Comparison of ENCODE assay signal across 7 mouse cellular contexts in the genomic region with DNA sequence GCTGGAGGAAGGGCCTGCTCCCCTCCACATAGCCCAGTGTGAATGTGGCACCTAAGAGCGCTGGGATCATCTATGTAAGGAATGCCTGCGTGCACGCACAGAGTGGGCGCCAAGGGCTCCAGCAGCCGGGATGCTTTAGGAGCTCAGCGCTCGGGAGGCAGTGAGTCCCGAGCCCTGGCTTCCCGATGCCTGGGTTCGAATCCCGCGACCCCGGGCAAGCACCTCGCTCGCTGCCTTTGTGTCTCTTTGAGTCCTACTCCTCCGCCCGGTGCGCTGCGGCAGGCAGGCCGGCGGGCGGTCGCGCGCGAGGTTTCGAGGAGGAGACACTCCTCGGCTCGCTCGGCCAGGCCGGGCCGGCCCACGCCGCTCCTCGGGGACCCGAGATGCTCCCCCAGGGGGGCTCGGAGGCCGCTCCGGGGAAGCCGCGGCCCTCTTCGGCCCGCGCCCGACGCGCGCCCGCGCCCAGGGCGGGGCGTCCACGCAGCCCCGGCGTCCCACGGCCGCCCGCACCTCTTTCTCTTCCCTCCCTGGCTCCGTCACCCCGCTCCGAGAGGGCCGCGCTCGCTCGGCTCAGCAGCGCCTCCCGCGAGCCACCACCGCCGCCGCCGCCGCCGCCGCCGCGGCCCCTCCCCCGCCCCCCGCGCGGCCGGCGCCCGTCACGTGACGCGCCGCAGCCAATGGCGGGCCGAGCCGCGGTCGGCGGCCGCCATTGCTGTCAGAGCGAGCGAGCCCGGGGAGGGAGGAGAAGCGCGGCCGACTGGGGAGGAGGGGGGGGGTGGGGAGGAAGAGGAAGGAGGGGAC. TPM values are rescaled to one million over a fixed set of nuclear protein-coding genes. Genes with fewer than 3 reads are reported as not detected.
A peak's percentile ranks its signal among the peaks of the same experiment; 100 is the strongest.
DNase-seq lines count a peak whose midpoint lies in the region; ATAC-seq lines count a peak whose summit lies in the region.

No protein-coding gene starts in this region.

- 1% methylated on average over 65 of the region's 101 CpGs for WGBS in intestine, embryonic 15.5 days
- WGBS in midbrain, embryonic 11.5 days = under 1% methylated on average over 55 of the region's 101 CpGs

- no peaks in the 10 kb centered on the region for H3K27me3 ChIP-seq in intestine, embryonic 15.5 days (replicated peaks)
- H3K27me3 ChIP-seq in midbrain, embryonic 11.5 days (ENCODE audit: control insufficient read depth, insufficient read depth, low read length) = no peaks in the 10 kb centered on the region; the same call in 1 of the 2 replicates

- H3K36me3 ChIP-seq in intestine, embryonic 15.5 days = no peaks in the 10 kb centered on the region
- no peaks in the 10 kb centered on the region for H3K36me3 ChIP-seq in midbrain, embryonic 11.5 days (ENCODE audit: control insufficient read depth, insufficient read depth, low read length)

- ATAC-seq in intestine, embryonic 15.5 days = peak; percentile 95
- ATAC-seq in midbrain, embryonic 11.5 days (ENCODE audit: low FRiP score) = peak; percentile 92

- H3K4me2 ChIP-seq in intestine, embryonic 15.5 days (replicated peaks) = peak overlapping the region; percentile 86
- H3K4me2 ChIP-seq in midbrain, embryonic 11.5 days = peak overlapping the region; percentile 81

- intact Hi-C loops in left cerebral cortex, postnatal 4 days (cut with DNase I) = loop anchor here (10.0 kb wide), 2 partner anchors 175 to 235 kb away; no protein-coding TSS in a partner anchor

- peaks cover 16% of the 10 kb centered on the region for H3K4me1 ChIP-seq in intestine, embryonic 15.5 days (replicated peaks)
- H3K4me1 ChIP-seq in midbrain, embryonic 11.5 days (ENCODE audit: control insufficient read depth, insufficient read depth, low read length) = peaks cover 19% of the 10 kb centered on the region

- H3K27ac ChIP-seq in intestine, embryonic 15.5 days = peak overlapping the region; percentile 94
- H3K27ac ChIP-seq in midbrain, embryonic 11.5 days (ENCODE audit: low read depth, low read length) = peak overlapping the region; percentile 89

- peak overlapping the region; percentile 98 for H3K9ac ChIP-seq in intestine, embryonic 15.5 days
- H3K9ac ChIP-seq in midbrain, embryonic 11.5 days (ENCODE audit: low read length) = peak overlapping the region; percentile 94

- DNase-seq in adrenal gland, adult (ENCODE audit: inconsistent age in 2 of 2, low spot score in 1 of 2) = peak; percentile 90 to 95
- DNase-seq in embryo, embryonic 10 days (ENCODE audit: low spot score) = peak; percentile 89
- DNase-seq in gastrocnemius, postnatal 25 days = peak; percentile 87
- DNase-seq in left cerebral cortex, postnatal 4 days = peak; percentile 86
- DNase-seq in midbrain, embryonic 11.5 days (ENCODE audit: low spot score, missing footprints) = peak; percentile 98
- peak; percentile 86 for DNase-seq in right cerebral cortex, postnatal 4 days

- peak overlapping the region; percentile 76 for H3K4me3 ChIP-seq in intestine, embryonic 15.5 days (replicated peaks)
- peak overlapping the region; percentile 87 for H3K4me3 ChIP-seq in midbrain, embryonic 11.5 days (ENCODE audit: low read depth, low read length)

- no peaks in the 10 kb centered on the region for H3K9me3 ChIP-seq in intestine, embryonic 15.5 days
- H3K9me3 ChIP-seq in midbrain, embryonic 11.5 days (ENCODE audit: control insufficient read depth, low read length) = 0 out of 2 replicates have a peak, but pooled peaks cover 2% of the 10 kb centered on the region

RNA-seq across cellular contexts. Expression of a gene that starts 0.7 kb away (rescaled TPM):
- 10 to 100 TPM; 19.7 to 22.7 TPM for total RNA-seq in gastrocnemius, postnatal 25 days (2021)
- 9.7 and 10.0 TPM in 2 replicates for polyA plus RNA-seq in intestine, embryonic 15.5 days (2015; fragmentation: Nextera tagmentation; extraction: Ambion mirVana)
- 100 to 1,000 TPM in 1 of 2 experiments, 10 to 100 TPM in 1; 95.9 to 105 TPM for total RNA-seq in left cerebral cortex, postnatal 4 days (2021)
- polyA plus RNA-seq in midbrain, embryonic 11.5 days (2014; fragmentation: Nextera tagmentation; extraction: Ambion mirVana) = 9.0 and 9.8 TPM in 2 replicates

Comparison
In these comparisons a context has a peak if more than half of its experiments do, and no peak if none do; other contexts are left out.
1. Peak in every context shown above with its lines: DNase-seq, ATAC-seq, H3K4me3 ChIP-seq and H3K27ac ChIP-seq.
2. RNA of a gene that starts 0.7 kb away (total RNA-seq): 95.9 to 105 TPM in left cerebral cortex, postnatal 4 days; 19.7 to 22.7 TPM in gastrocnemius, postnatal 25 days; every median in the first group is over 4 times any median in the second.